Mouse (Mus musculus) cortical plate, adult 2 months (tissue): Measurements from ENCODE around the gene Tecr. TPM values are rescaled to one million over a fixed set of nuclear protein-coding genes. Genes with fewer than 3 reads are reported as not detected.
A peak's percentile ranks its signal among the peaks of the same experiment; 100 is the strongest.

Experiments
- H3K27ac ChIP-seq: fragments of 200-500 bp; 2 replicates; pipeline ENCODE4 v1.5.1; 2012; ENCODE audit warnings: low read length, control low read depth, inconsistent platforms; ENCODE audit not compliant: insufficient read depth
- H3K4me1 ChIP-seq: fragments of 200-500 bp; 2 replicates; pipeline ENCODE4 v1.6.1; 2011; ENCODE audit warnings: low read length; ENCODE audit not compliant: control insufficient read depth, insufficient read depth
- H3K4me3 ChIP-seq: fragments of 200-500 bp; 2 replicates; pipeline ENCODE4 v1.5.1; 2011; ENCODE audit warnings: mild to moderate bottlenecking, low read length, control low read depth; ENCODE audit not compliant: insufficient read depth
- CTCF ChIP-seq: fragments of 200-500 bp; IDR thresholded peaks from 2 replicates; pipeline ENCODE4 v1.5.1; 2011; ENCODE audit warnings: mild to moderate bottlenecking, control low read depth, low read length; ENCODE audit not compliant: insufficient read depth; ENCODE audit errors: extremely low read depth
- POLR2A ChIP-seq: fragments of 200-500 bp; IDR thresholded peaks from 2 replicates; pipeline ENCODE4 v1.6.1; 2011; ENCODE audit warnings: mild to moderate bottlenecking, low read length, control low read depth; ENCODE audit not compliant: insufficient read depth; ENCODE audit errors: extremely low read depth
- polyA plus RNA-seq: library from polyadenylated mRNA; depleted of rRNA; stranded (reverse); fragments of >200 nt; gene quantifications from 2 replicates; pipeline ENCODE4 v1.2.3, GENCODE M21; 2012

Gene Tecr
- polyA plus RNA-seq, 1 experiment, result 882 TPM

DNA sequence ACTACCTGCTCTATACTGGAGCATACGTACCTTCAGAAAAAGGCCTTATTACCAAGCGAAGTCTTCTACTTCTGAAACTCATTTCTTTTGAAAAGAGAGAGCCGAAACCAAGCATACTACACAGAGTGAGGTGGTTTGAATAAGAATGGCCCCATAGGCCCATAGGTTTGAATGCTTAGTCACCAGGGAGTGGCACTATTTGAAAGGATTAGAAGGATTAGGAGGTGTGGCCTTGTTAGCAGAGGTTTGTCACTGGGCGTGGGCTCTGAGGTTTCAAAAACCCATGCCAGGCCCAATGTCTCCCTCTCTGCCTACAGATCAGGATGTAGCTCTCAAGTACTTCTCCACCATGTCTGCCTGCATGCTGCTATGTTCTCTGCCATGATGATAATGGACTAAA is 40.3 kb upstream of the Tecr start:
- peaks cover 2% of the 10 kb centered on the region; the same call in 1 of the 2 replicates for H3K4me1 ChIP-seq
- no peak for TF ChIP-seq CTCF
- no peak overlapping the region for H3K4me3 ChIP-seq
- H3K27ac ChIP-seq, result no peak overlapping the region

DNA sequence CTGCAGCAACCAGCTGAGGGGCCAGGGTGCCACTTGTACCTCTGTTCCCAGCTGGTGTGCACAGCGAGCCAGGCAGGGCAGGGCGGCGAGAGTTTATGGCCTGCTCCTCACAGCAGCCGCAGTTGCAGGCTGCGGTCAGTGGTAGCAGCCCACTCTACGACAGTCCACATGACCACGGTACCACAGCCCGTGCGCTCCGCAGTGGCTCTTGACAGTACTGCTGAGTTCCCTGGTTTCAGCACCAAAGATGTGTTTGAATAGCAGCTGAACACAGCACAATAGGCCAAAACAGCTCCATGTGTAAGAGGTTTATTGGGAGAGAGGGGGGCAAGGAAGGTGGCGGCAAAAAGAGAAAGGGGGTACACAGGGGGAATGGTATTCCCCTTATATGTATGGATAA is 39.7 kb upstream of the Tecr start:
- Histone ChIP-seq H3K27ac (no peak overlapping the region), H3K4me1 (peaks cover 2% of the 10 kb centered on the region; the same call in 1 of the 2 replicates), H3K4me3 (no peak overlapping the region)
- TF ChIP-seq CTCF, result no peak
- no peak for TF ChIP-seq POLR2A

DNA sequence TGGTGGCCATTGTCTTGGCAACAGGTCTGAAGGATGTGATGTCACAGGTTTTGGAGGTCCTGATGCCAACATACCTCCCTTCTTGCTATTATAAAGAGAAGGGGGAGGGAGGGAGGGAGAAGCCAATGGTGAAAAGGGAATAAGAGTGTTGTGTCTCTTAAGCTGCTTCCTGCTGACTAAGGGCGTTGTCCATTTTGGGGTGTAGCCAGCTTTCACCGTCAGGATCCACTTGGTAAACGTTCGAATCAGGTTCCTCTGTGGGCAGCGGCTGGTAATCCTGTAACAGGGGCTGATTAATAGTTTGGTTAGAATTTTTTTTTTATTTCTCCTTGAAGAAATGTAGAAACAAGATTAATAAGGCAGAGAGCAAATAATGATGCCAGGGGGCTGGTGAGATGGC is 31.9 kb upstream of the Tecr start:
- Histone ChIP-seq H3K4me1 (no peaks in the 10 kb centered on the region), H3K27ac (no peak overlapping the region), H3K4me3 (no peak overlapping the region)
- no peak for TF ChIP-seq CTCF
- no peak for TF ChIP-seq POLR2A

DNA sequence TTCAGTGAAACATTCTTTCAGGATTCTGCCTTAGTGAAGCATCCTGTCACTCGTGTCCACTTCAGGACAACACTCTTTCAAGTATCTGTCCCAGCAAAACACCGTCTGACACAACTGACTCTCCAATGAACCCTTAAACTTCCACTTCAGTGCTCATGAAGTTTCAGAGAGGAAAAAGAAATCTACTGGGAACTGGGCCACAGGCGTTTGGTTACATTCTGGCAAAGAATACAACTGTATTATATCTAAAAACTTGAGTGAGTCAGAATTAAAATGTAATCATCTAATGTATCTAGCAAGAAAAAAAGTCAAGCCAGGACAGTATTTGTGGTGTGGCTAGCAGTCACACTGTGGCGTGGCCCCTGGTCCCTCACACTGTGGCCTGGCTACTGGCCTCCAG is 31.1 kb upstream of the Tecr start:
- no peak overlapping the region for H3K4me3 ChIP-seq
- TF ChIP-seq POLR2A, result no peak
- no peak for TF ChIP-seq CTCF
- no peak overlapping the region for H3K27ac ChIP-seq
- H3K4me1 ChIP-seq, result no peaks in the 10 kb centered on the region

DNA sequence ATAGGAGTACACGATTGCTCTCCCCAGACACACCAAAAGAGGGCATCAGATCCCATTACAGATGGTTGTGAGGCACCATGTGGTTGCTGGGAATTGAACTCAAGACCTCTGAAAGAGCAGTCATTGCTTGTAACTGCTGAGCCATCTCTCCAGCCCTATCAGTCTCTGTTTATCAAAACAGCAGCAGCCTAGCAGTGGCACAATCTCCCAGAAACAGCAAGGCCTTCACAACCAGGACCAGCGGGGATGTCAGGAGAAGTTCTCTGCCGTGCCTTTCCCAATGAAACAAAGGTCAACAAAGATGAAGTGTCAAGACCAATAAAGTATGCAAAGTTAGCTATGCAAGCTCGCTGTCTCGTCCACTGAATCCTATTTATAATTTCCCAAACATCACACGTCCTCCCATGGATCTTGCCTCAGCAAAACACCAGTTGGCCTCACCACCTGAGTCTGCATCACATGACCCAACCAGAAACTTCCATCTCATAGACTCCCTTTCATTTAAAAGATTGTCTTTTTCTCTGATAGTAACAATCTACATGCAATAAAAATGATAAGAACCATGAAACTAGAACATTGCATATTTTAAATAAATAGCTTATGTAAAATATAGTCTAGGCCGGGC is 24.4 kb upstream of the Tecr start:
- Histone ChIP-seq H3K27ac (no peak overlapping the region), H3K4me3 (no peak overlapping the region), H3K4me1 (no peaks in the 10 kb centered on the region)
- TF ChIP-seq POLR2A (no peak), CTCF (no peak)

DNA sequence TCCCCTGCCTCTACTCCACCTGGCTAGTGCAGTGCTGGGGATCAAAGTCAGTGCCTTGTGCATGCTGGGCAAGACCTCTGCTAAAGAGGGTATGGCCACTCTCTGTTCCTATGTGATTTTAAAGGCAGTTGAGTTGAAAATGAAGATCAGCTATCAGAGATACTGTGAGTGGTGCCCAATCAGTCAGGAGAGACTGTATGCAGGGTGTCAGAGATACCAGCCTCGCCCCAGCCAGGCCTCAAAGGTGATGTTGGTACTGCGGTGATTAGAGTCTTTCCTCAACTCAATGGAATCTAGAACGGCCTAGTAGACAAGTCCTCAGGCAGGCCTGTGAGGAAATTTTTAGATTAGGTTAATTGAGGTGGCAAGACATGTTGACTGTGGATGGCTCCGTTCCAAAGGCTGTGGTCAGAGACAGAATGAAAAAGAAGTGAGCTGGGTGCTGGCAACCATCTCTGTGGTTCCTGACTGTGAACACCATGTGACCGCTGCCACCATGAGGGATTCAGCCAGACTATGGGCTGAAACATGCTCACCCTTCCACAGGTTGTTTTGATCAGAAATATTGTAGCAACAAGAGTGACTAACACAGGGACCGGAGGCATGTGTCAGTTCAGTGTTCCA is 18.0 kb upstream of the Tecr start:
- no peak overlapping the region for H3K27ac ChIP-seq
- no peak for TF ChIP-seq CTCF
- no peak for TF ChIP-seq POLR2A
- H3K4me1 ChIP-seq, result no peaks in the 10 kb centered on the region
- no peak overlapping the region for H3K4me3 ChIP-seq

DNA sequence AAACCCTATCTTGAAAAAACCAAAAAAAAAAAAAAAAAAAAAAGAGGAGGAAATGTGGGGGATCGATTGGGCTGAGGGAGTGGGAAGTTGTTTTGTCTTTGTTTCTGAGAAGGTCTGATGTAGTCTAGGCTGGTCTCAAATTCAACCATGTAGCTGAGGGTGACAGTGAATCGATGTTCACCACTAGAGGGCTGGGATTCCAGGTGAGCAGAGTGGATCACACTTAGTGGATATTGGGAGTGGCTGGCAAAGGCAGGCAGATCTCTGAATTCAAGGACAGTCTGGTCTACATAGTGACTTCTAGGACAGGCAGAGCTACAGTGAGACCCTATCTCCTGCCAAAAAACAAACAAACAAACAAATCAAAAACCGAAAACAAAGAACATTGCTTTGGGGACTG is 17.0 kb upstream of the Tecr start:
- no peak overlapping the region for H3K27ac ChIP-seq
- no peak overlapping the region for H3K4me3 ChIP-seq
- no peaks in the 10 kb centered on the region for H3K4me1 ChIP-seq
- no peak for TF ChIP-seq POLR2A
- TF ChIP-seq CTCF, result peak; percentile 72

DNA sequence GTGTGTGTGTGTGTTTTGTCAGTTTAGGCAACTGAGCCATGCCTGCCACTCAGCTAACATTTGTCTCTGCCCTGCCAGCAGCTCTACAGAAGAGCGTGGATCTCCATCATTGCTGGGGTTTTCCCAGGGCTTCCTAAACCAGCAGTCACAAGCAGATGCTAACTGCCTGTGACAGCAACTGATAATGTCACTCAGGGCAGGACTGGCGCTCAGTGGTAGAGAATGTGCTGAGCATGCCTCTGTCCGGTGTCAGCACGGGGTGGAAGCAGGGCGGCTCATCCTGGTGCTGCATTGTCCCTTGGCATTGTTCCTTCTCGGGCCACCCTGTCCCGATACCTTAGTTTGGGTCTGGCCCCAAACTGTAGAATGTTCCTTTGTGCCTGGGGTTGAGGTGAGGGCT is 15.8 kb upstream of the Tecr start:
- H3K4me3 ChIP-seq, result no peak overlapping the region
- no peaks in the 10 kb centered on the region for H3K4me1 ChIP-seq
- TF ChIP-seq CTCF, result no peak
- no peak for TF ChIP-seq POLR2A
- no peak overlapping the region for H3K27ac ChIP-seq

DNA sequence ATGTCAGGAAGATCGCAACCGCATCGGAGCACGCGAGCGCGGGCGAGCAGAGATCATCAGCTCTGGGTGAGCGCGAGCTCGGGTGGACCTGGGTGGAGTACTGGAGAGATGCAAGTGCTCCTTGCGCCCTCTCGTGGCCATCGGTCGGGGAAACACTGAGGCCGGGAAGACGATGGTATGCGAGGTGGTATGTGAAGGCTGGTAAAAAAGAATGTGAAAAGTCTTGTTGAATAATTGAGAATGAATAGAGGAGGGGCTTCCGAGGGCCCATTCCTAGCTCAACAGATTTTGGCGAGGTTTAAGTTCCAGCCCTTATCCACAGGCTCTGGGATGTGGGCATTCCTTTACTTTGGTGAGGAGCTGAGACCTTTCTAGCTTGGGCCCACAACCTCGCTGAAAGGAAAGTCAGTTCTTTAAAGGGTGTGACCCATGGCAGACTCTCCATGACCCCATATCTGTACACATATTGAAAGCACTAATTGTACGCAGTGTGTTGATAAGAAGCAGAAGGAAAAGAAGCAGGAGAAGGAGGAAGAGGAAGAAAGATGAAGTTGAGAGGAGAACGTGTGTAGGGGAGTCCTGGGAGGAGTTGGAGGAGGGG is 14.7 kb upstream of the Tecr start:
- Histone ChIP-seq H3K4me1 (no peaks in the 10 kb centered on the region), H3K4me3 (peak overlapping the region; percentile 54), H3K27ac (peak overlapping the region; percentile 24; the same call in 1 of the 2 replicates)
- TF ChIP-seq POLR2A (peak; percentile 61; the same call in 1 of the 2 replicates), CTCF (peak; percentile 86)
